Mouse (Mus musculus) G1E (cell line): Measurements from ENCODE around the gene St8sia2. TPM values are rescaled to one million over a fixed set of nuclear protein-coding genes. Genes with fewer than 3 reads are reported as not detected.

ENCODE experiments used
- ATAC-seq: 2 replicates; pipeline ENCODE4 v1.8.0; 2016; ENCODE audit warnings: mild to moderate bottlenecking; ENCODE audit not compliant: insufficient number of reproducible peaks, poor library complexity, low FRiP score, severe bottlenecking; ENCODE audit errors: extremely low read depth
- DNase-seq: peaks from one replicate; pipeline ENCODE4 v3.0.0; 2012; ENCODE audit warnings: low spot score
- H3K27me3 ChIP-seq: 2 replicates; pipeline ENCODE4 v1.6.1; 2012; ENCODE audit warnings: mild to moderate bottlenecking, low read length, inconsistent platforms; ENCODE audit not compliant: insufficient read depth
- H3K36me3 ChIP-seq: replicated peaks from 2 replicates; pipeline ENCODE3; 2012; ENCODE audit warnings: mild to moderate bottlenecking, inconsistent platforms
- H3K4me1 ChIP-seq: 2 replicates; pipeline ENCODE4 v1.6.1; 2012; ENCODE audit warnings: low read depth, low read length, inconsistent platforms, mixed read lengths; ENCODE audit not compliant: insufficient read depth
- H3K4me3 ChIP-seq: 2 replicates; pipeline ENCODE4 v1.5.1; 2012; ENCODE audit warnings: low read depth, mild to moderate bottlenecking, inconsistent platforms, low read length, moderate library complexity, mixed read lengths
- H3K9me3 ChIP-seq: replicated peaks from 2 replicates; pipeline ENCODE4 v1.6.1; 2012; ENCODE audit warnings: inconsistent platforms
- CTCF ChIP-seq: IDR thresholded peaks from 2 replicates; pipeline ENCODE4 v1.5.1; 2012; ENCODE audit warnings: low read depth, low read length, inconsistent platforms, mixed read lengths
- GATA1 ChIP-seq: IDR thresholded peaks from 2 replicates; pipeline ENCODE4 v1.6.1; 2012; ENCODE audit warnings: borderline replicate concordance, low read length, inconsistent platforms, mixed read lengths
- GATA2 ChIP-seq: IDR thresholded peaks from 2 replicates; pipeline ENCODE4 v1.6.1; 2012; ENCODE audit warnings: low read depth, low read length, inconsistent platforms, borderline replicate concordance
- POLR2AphosphoS5 ChIP-seq: IDR thresholded peaks from 2 replicates; pipeline ENCODE4 v1.6.1; 2012; ENCODE audit warnings: low read depth, low read length, inconsistent platforms; ENCODE audit not compliant: insufficient replicate concordance
- TAL1 ChIP-seq: conservative IDR thresholded peaks from 2 replicates; pipeline ENCODE4 v1.6.1; 2012; ENCODE audit warnings: low read depth, low read length, inconsistent platforms, mixed read lengths
- polyA plus RNA-seq: library from polyadenylated mRNA; stranded (reverse); fragments of >175 nt; gene quantifications from 2 replicates; pipeline ENCODE4 v1.2.3, GENCODE M21; 2012
- total RNA-seq, 2 experiments: library from RNA; stranded (forward) in 1 of 2; stranded (reverse) in 1 of 2; fragments of 200-1000 nt in 1 of 2; fragments of >200 nt in 1 of 2; fragmentation: Nextera tagmentation in 1 of 2; gene quantifications; 2 replicates each; pipeline ENCODE4 v1.2.3; 2014 to 2017

Gene St8sia2
- total and polyA plus RNA-seq, 3 experiments: 0.16 TPM; not detected in 2

DNA sequence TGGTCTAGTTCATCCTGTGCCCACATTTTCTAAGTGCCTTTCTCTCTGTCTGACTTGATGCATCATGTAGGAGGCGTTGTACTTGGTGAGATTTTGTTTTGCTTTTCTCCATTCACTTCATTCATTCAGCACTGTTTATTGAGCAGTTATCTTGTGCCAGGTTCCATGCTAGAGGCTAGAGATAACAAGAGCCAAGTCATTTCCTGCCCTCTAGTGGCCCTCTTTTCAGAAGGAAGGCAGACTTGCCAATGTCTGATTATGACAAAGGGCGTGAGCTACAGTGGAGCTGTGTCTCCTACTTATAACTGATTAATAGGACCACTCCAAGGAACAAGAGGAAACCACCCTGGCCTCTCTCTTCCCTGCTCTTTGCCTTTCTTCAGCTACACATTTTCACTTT lies 3.1 kb upstream of the St8sia2 start:
- Histone ChIP-seq H3K9me3 (peaks cover 67% of the 10 kb centered on the region), H3K4me3 (no peak overlapping the region), H3K4me1 (no peaks in the 10 kb centered on the region), H3K27me3 (no peaks in the 10 kb centered on the region), H3K36me3 (no peaks in the 10 kb centered on the region)
- no peak for DNase-seq
- TF ChIP-seq TAL1 (no peak), GATA2 (no peak), CTCF (no peak), GATA1 (no peak), POLR2AphosphoS5 (no peak)
- no peak for ATAC-seq

DNA sequence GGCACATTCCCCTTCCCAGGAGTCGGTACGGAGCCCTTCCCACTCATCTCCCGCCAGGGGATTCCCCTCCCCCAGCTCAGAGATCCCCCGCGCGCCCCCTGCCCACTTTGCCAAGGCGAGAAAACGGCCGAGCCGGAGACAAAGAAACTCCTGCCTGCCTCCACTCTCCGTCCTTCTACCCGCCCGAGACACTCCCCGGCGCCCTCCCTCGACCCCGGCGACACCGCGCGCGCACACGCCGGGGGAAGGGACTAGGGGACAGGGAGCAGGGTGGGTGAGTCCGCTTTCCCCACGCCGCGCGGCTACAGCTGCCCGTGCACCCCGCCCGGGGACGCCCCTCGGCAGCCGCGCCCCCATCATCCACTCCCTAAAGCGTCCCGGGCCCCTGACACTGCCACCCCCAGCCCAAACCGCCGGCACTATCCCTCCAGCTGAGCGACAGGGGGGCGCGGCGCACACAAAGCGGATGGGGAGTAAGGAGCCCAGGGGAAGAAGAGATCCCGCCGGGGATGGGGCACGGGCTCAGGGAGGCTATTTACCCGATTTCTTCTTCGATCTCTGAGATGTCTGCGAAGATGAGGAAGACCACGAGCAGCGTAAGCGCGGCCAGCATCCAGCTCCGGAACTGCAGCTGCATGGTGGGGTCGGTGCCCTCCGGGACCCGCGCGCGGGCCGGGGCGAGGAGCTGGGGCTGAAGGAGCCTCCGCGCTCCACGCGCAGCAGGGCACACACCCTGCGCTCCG lies 461 bp downstream of the St8sia2 start:
- Histone ChIP-seq H3K27me3 (no peaks in the 10 kb centered on the region), H3K9me3 (peaks cover 68% of the 10 kb centered on the region), H3K36me3 (no peaks in the 10 kb centered on the region), H3K4me3 (no peak overlapping the region; the same call in 1 of the 2 replicates), H3K4me1 (no peaks in the 10 kb centered on the region)
- ATAC-seq (no peak), DNase-seq (no peak)
- no peak for TF ChIP-seq POLR2AphosphoS5
- no peak for TF ChIP-seq TAL1
- TF ChIP-seq CTCF: no peak
- no peak for TF ChIP-seq GATA2
- TF ChIP-seq GATA1: no peak

DNA sequence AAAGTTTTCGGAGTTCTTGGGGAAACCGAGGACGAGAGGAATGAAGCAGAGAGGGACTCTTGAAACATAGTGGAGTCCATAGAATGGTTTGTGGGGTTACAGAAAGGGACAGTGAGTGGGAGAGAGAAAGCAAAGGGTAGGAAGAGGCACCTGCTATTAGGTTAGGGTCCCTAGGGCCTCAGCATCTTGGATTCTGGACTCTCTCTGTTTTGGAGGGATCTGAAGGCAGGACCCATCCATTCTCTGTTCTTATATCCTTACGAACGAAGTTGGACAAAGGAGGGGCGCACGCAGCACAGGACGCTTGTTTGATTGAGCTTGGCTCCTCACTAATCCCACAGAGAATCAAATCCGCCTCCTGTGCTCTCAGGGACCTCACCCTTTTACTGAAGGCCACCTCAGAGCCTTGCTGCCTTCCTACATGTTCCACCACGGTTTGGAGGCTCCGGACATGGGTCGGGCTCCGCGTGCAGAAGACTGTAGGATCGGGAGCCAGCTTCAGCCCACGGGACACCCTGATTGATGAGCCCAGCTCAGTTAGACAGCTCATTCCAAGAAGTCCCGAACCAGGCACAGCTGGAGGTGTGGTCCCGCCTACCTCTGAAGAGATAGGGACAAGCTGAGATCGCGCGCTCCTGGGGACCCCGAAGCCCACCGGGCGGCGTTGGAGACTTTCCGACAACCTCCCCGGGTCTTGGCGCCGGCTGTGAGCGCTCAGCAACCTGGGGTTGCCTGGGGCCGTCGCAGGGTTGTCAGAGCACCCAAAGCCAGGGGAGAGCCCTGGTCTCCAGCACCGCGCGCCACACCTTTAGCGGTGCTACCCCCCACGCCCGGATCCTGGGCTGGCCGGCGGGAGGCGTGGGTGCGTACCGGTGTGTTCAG lies 1.3 kb downstream of the St8sia2 start:
- DNase-seq: no peak

DNA sequence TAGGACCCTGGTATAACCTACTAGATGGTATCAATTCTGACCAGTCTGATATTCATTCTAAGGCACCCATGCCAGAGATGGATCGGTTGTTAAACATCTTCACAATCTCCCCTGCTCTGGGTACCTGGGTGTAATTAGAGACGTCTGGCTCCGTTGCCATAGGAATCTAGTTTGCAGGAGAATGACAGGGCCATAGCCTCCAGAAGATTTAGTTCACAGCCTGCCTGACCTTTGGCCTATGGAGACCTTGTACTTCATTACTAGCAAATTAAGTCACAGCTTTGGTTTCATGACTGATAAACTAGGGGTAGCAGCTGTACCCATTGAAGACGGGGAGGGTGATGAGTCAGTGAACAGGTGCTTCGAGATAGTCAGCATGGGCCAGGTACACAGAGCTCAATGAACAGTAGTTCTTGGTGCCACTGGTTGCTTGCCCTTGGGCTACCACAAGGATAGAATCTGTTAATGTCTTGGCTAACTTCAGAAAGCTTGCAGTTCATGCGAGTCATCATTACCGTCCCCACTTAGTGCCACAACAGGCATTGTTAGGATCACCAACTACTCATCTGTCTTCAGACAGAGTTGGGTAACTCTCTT lies 4.4 kb downstream of the St8sia2 start:
- no peak for TF ChIP-seq POLR2AphosphoS5
- no peak for TF ChIP-seq GATA2
- TF ChIP-seq TAL1: no peak
- TF ChIP-seq CTCF: no peak
- no peak for TF ChIP-seq GATA1
- ATAC-seq (no peak), DNase-seq (no peak)
- Histone ChIP-seq H3K27me3 (no peaks in the 10 kb centered on the region), H3K36me3 (no peaks in the 10 kb centered on the region), H3K4me3 (no peak overlapping the region), H3K4me1 (no peaks in the 10 kb centered on the region), H3K9me3 (peaks cover 63% of the 10 kb centered on the region)

More for the DNA sequence above, 1.3 kb downstream of the St8sia2 start:
- H3K36me3 ChIP-seq: no peaks in the 10 kb centered on the region
- H3K4me1 ChIP-seq: no peaks in the 10 kb centered on the region
- H3K9me3 ChIP-seq: peaks cover 67% of the 10 kb centered on the region
- no peaks in the 10 kb centered on the region for H3K27me3 ChIP-seq
- TF ChIP-seq CTCF (no peak), TAL1 (no peak), GATA2 (no peak), POLR2AphosphoS5 (no peak), GATA1 (no peak)
- ATAC-seq: no peak
- no peak overlapping the region for H3K4me3 ChIP-seq

DNA sequence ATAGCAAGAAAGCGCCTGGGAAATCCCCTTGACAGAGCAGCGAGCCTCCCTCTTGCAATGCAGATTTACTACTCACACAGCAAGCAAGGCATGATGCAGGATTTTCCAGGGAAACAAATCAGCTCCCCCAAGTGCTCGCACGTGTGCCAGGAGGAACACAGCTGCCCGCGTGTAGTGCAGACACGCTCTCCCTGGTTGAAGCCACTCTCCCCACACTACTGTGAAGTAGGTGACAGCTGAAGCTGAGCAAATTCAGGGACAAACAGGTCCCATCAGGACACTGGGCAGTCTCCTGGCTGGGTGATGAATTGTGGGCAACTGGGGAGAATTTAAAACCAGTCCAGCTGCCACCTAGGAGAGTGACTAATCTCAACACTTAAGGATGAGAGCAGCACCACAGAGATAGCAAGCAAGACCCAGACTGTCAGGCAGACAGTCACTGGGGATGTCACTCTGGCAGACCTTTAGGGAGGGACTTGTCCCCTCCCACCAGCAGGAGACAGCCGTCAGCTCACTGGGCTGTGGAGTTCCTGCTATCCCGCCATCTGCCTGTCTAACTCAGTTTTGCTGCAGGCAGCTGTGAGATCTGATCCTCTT lies 6.6 kb downstream of the St8sia2 start:
- H3K9me3 ChIP-seq: peaks cover 53% of the 10 kb centered on the region
- ATAC-seq (no peak), DNase-seq (no peak)
- no peak overlapping the region for H3K4me3 ChIP-seq
- no peaks in the 10 kb centered on the region for H3K27me3 ChIP-seq
- H3K4me1 ChIP-seq: no peaks in the 10 kb centered on the region
- H3K36me3 ChIP-seq: no peaks in the 10 kb centered on the region
- TF ChIP-seq CTCF: no peak
- no peak for TF ChIP-seq POLR2AphosphoS5
- no peak for TF ChIP-seq GATA2
- no peak for TF ChIP-seq GATA1
- no peak for TF ChIP-seq TAL1
